Mouse (Mus musculus) midbrain, embryonic 12.5 days (tissue): ENCODE results near the gene Arvcf. TPM values are rescaled to one million over a fixed set of nuclear protein-coding genes. Genes with fewer than 3 reads are reported as not detected.

Experiments used
- ATAC-seq: fragments of 200-750 bp; cut with Nextera tagmentation; 2 replicates; pipeline ENCODE4 v1.8.0; 2017; ENCODE audit warnings: low read depth, moderate TSS enrichment, moderate library complexity; ENCODE audit not compliant: low FRiP score
- H3K27ac ChIP-seq: fragments of 300-500 bp; sonication (generic); replicated peaks from 2 replicates; pipeline ENCODE4 v1.5.1; 2016; ENCODE audit warnings: mild to moderate bottlenecking
- H3K27me3 ChIP-seq: fragments of 300-500 bp; sonication (generic); 2 replicates; pipeline ENCODE4 v1.6.1; 2016; ENCODE audit warnings: mild to moderate bottlenecking
- H3K36me3 ChIP-seq: fragments of 300-500 bp; sonication (generic); 2 replicates; pipeline ENCODE4 v1.6.1; 2016
- H3K4me1 ChIP-seq: fragments of 300-500 bp; sonication (generic); 2 replicates; pipeline ENCODE4 v1.6.1; 2016
- H3K4me2 ChIP-seq: fragments of 300-500 bp; sonication (generic); replicated peaks from 2 replicates; pipeline ENCODE4 v1.6.1; 2016; ENCODE audit warnings: mild to moderate bottlenecking, moderate library complexity
- H3K4me3 ChIP-seq: fragments of 300-500 bp; sonication (generic); 2 replicates; pipeline ENCODE4 v1.5.1; 2016; ENCODE audit warnings: mild to moderate bottlenecking
- H3K9ac ChIP-seq: fragments of 300-500 bp; sonication (generic); replicated peaks from 2 replicates; pipeline ENCODE4 v1.6.1; 2016; ENCODE audit warnings: mild to moderate bottlenecking, moderate library complexity
- H3K9me3 ChIP-seq: fragments of 300-500 bp; sonication (generic); 2 replicates; pipeline ENCODE4 v1.6.1; 2016; ENCODE audit warnings: mild to moderate bottlenecking
- WGBS: fragments of 180-500 bp; shearing (Covaris S2); methylation state at CpG from one replicate; pipeline ENCODE4 v1.1.7; 2016; 5-methylcytosine and 5-hydroxymethylcytosine counted together
- microRNA counts: library from miRNA; unstranded; fragments of <30 nt; microRNA quantifications from one replicate; lab custom pipeline; 2017
- microRNA-seq: library from miRNA; unstranded; fragments of <30 nt; microRNA quantifications from one replicate; pipeline ENCODE4, GENCODE M21; 2017
- polyA plus RNA-seq: library from polyadenylated mRNA; unstranded; fragments of >200 nt; fragmentation: Nextera tagmentation; extraction: Ambion mirVana; gene quantifications from 2 replicates; pipeline ENCODE4 v1.2.1, GENCODE M21; 2016

Arvcf gene
- polyA plus RNA-seq, 1 experiment from 2014 or later = 129 TPM

DNA sequence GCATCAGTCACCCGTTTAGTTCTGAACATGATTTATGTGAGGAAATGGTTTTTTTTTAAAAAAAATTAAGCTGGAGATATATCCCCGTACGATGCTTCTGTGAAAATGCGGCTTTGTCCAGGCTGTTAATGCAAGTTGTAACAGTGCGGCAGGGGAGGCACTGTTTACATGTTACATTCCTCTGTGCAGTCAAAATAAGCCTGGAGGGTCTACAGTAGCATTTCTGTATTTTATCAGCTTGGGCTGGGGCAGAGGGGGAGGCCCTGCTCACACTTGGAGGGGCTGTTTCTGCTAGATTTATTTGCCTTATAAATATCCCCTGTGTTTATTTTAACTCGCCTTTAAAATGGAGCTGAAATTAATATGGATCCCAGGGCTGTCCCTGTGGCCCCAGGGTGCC lies 100.1 kb downstream of the Arvcf start:
- no peaks in the 10 kb centered on the region; the same call in 1 of the 2 replicates for H3K4me1 ChIP-seq
- H3K9me3 ChIP-seq = no peaks in the 10 kb centered on the region
- no peak overlapping the region for H3K9ac ChIP-seq
- no peaks in the 10 kb centered on the region for H3K27me3 ChIP-seq
- 82% methylated on average over 6 of the region's 6 CpGs for WGBS
- no peak overlapping the region for H3K27ac ChIP-seq
- H3K36me3 ChIP-seq = 0 out of 2 replicates have a peak, but pooled peaks cover 3% of the 10 kb centered on the region
- H3K4me2 ChIP-seq = no peak overlapping the region
- H3K4me3 ChIP-seq = no peak overlapping the region
- ATAC-seq = no peak

DNA sequence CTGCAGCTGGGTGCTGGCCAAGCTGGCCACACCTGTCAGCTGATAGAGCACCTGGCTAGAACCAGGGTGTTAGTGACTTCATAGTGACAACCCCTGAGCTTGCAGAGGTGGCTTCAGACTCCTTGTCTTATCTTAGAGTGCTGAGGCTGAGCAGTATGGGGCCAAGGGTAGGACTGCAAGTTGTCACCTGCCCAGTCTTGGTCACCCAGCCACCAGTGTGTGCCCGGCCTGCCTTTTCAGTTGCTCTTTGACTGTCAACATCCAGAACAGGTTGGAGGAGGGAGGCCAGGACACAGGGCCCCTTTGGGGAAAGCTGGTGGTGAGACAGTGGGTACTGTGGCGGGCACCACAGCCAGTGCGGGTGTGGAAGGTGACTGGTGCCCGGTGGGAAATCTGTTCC lies 101.0 kb downstream of the Arvcf start:
- no peak for ATAC-seq
- 96% methylated on average over 4 of the region's 4 CpGs for WGBS
- Histone ChIP-seq H3K27me3 (no peaks in the 10 kb centered on the region), H3K36me3 (0 out of 2 replicates have a peak, but pooled peaks cover 3% of the 10 kb centered on the region), H3K4me3 (no peak overlapping the region), H3K4me2 (no peak overlapping the region), H3K9me3 (no peaks in the 10 kb centered on the region), H3K9ac (no peak overlapping the region), H3K4me1 (no peaks in the 10 kb centered on the region; the same call in 1 of the 2 replicates), H3K27ac (no peak overlapping the region)

DNA sequence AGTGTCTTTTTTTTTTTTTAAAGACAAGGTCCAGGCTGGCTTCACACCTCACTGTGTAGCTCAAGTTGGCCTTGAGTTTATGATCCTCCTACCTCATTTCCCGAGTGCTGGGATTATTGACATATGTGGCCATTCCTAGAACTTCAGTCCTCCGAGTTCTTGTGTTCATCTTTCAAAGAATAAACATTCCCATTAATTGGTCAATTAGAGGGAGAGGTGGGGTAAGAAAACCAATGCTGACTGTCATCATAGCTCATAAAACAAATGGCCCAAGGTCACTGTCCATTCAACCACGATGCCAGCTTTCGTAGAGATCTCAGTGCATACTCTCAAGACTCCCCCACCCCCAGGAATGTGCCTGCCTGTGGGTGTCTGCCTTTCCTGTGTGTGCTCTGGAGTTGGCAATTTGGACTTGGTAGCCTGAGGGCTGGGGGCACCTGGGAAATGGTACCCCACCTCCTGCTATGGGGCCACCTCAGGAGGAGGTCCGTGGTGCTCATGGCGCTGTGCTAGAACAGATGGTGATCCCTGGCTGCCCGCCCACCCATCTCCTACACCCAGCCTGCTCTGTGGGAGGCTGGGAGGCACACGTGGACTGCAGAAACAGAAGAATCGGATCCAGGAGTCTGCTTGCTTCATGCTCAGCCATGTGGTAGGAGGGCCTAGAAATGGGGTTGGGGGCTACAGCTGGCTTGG lies 103.7 kb downstream of the Arvcf start:
- ATAC-seq = no peak

DNA sequence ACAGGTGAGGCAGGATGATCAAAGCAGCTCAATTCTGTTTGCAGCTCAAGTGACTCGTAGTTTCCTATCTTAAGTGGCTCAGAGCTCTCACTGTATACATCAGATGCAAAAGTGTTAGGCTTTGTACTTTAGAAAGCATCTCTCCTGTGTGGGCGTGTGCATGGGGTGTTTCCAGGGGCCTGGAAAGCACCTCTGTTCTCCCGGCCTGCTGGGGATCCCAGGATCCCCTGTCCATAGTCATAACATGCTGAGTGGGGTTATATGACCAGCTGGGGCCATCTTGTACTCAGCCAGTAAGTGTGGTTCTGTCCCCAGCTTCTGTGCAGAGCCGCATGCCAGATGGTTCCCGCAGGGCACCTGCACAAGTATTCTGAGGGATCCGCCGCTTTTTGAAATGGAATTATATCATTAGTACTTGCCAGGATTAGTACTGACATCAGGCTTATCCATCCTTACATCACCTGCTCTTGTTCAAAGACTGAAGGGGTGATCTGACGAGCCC lies 104.4 kb downstream of the Arvcf start:
- Histone ChIP-seq H3K9ac (no peak overlapping the region), H3K9me3 (no peaks in the 10 kb centered on the region), H3K27ac (no peak overlapping the region), H3K27me3 (no peaks in the 10 kb centered on the region), H3K36me3 (peaks cover 11% of the 10 kb centered on the region), H3K4me2 (no peak overlapping the region), H3K4me3 (no peak overlapping the region), H3K4me1 (no peaks in the 10 kb centered on the region; the same call in 1 of the 2 replicates)
- WGBS = 85% methylated on average over 8 of the region's 8 CpGs
- ATAC-seq = no peak

More for the DNA sequence above, 103.7 kb downstream of the Arvcf start:
- no peak overlapping the region for H3K4me3 ChIP-seq
- no peak overlapping the region for H3K9ac ChIP-seq
- no peak overlapping the region for H3K27ac ChIP-seq
- no peak overlapping the region for H3K4me2 ChIP-seq
- peaks cover 11% of the 10 kb centered on the region for H3K36me3 ChIP-seq
- H3K27me3 ChIP-seq = no peaks in the 10 kb centered on the region
- no peaks in the 10 kb centered on the region for H3K9me3 ChIP-seq
- 77% methylated on average over 9 of the region's 9 CpGs for WGBS
- H3K4me1 ChIP-seq = no peaks in the 10 kb centered on the region; the same call in 1 of the 2 replicates

DNA sequence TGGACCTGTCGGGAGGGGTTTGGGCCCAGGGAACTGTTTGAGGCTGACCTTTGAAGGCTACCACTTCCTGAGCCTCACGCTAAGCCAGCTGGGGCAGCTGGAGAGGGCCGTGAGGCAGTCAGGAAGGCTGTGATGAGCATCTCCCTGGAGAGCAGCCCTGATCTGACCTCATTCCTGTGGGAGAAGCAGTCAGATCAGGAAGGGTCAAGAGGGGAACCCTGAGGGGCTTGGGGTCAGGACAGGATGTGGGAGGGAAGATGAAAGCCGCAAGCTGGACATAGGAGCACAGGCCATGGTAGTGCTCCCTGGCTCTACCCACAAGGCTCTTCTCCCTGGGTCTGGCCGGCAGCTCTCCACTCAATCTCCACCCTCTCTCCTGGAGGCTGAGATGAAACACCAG lies 105.9 kb downstream of the Arvcf start:
- Histone ChIP-seq H3K9me3 (no peaks in the 10 kb centered on the region), H3K4me1 (peaks cover 2% of the 10 kb centered on the region), H3K27me3 (peaks cover 6% of the 10 kb centered on the region; the same call in 1 of the 2 replicates), H3K4me2 (no peak overlapping the region), H3K4me3 (no peak overlapping the region), H3K36me3 (peaks cover 11% of the 10 kb centered on the region), H3K27ac (no peak overlapping the region), H3K9ac (no peak overlapping the region)
- no peak for ATAC-seq
- 60% methylated on average over 5 of the region's 5 CpGs for WGBS

DNA sequence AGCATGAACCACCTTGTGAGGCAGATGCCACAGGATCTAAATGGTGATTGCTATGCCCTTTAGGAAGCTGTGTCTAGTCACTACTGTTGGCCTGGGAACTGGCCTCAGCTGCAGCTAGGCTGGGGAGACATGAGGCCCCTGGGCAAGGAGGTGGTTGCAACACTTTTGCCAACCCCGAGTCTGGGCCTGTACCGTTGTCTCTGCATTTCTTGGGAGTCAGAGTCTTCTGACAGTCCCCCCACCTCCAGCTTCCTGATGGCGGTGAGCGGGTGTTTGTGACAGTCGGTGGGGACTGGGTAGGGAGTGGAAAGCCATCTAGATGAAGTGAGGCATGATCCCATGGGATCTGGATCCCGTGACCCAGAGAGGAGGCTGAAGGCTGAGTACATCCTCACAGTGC lies 107.4 kb downstream of the Arvcf start:
- H3K9me3 ChIP-seq = no peaks in the 10 kb centered on the region
- no peak overlapping the region for H3K27ac ChIP-seq
- H3K9ac ChIP-seq = no peak overlapping the region
- ATAC-seq = no peak
- H3K4me2 ChIP-seq = no peak overlapping the region
- WGBS = 90% methylated on average over 6 of the region's 6 CpGs
- H3K27me3 ChIP-seq = peaks cover 11% of the 10 kb centered on the region; the same call in 1 of the 2 replicates
- no peak overlapping the region for H3K4me3 ChIP-seq
- H3K4me1 ChIP-seq = peaks cover 17% of the 10 kb centered on the region
- peaks cover 8% of the 10 kb centered on the region for H3K36me3 ChIP-seq

MicroRNAs within 50 kb of the gene (microRNA counts, 519-probe panel; counts per million panel counts)
- microRNA mmu-miR-185 (lab: Ali Mortazavi, UCI) = 5,032 counts per million, percentile 42 among the panel's probes with 10 or more counts

Small RNA genes lying within 50 kb of the gene (microRNA-seq; reads per million reads assigned to microRNA genes)
- gene Gm26219 (not detected), gene Mir185 (473 reads per million, percentile 70 among the genes with 10 or more reads in this experiment)

Other genes with a start within 250 kb of the Arvcf start
- 7.6 and 7.9 TPM in 2 replicates for gene Rtn4r, start 220.5 kb upstream of the Arvcf start, polyA plus RNA-seq
- gene Ccdc188, start 130.3 kb upstream of the Arvcf start, polyA plus RNA-seq = not detected in 2 replicates
- 15.0 and 16.6 TPM in 2 replicates for gene Zdhhc8, start 113.0 kb upstream of the Arvcf start, polyA plus RNA-seq
- gene Trmt2a, start 99.5 kb upstream of the Arvcf start, polyA plus RNA-seq = 112 and 120 TPM in 2 replicates
- gene Ranbp1, start 99.5 kb upstream of the Arvcf start, polyA plus RNA-seq = 869 and 888 TPM in 2 replicates
- 1.9 and 3.3 TPM in 2 replicates for gene Gm49776, start 89.9 kb upstream of the Arvcf start, polyA plus RNA-seq
- 40.2 and 42.2 TPM in 2 replicates for gene Dgcr8, start 58.9 kb upstream of the Arvcf start, polyA plus RNA-seq
- 48.2 and 49.7 TPM in 2 replicates for gene Tango2, start 79 bp upstream of the Arvcf start, polyA plus RNA-seq
- gene Txnrd2, start 78.2 kb downstream of the Arvcf start, polyA plus RNA-seq = 22.5 and 23.8 TPM in 2 replicates
- 54.9 and 60.1 TPM in 2 replicates for gene Comt, start 78.7 kb downstream of the Arvcf start, polyA plus RNA-seq
- 11.0 and 11.2 TPM in 2 replicates for gene Gnb1l, start 150.5 kb downstream of the Arvcf start, polyA plus RNA-seq
- 2.1 TPM in 2 replicates for gene Rtl10, start 150.7 kb downstream of the Arvcf start, polyA plus RNA-seq
- 1.4 and 2.0 TPM in 2 replicates for gene Tbx1, start 242.5 kb downstream of the Arvcf start, polyA plus RNA-seq